Mouse (Mus musculus) Patski (cell line): ENCODE data around the gene Ccdc157. TPM values are rescaled to one million over a fixed set of nuclear protein-coding genes. Genes with fewer than 3 reads are reported as not detected.
A peak's percentile ranks its signal among the peaks of the same experiment; 100 is the strongest.
"Not testable (repeated sequence)": the region's sequence is repeated elsewhere in the genome, so short reads cannot be mapped to it uniquely, and the experiment has no call there.

ENCODE experiments used
- ATAC-seq: fragments of 100-300 bp; one replicate; pipeline ENCODE4 v1.8.0; 2021
- CTCF ChIA-PET: fragments of 350-600 bp; sonication (Branson Sonifier 250); formaldehyde crosslinking; loops from one replicate; lab custom pipeline; 2022; ENCODE audit warnings: inconsistent platforms; lab: Charles Lee
- POLR2A ChIA-PET: fragments of 350-600 bp; sonication (Branson Sonifier 250); formaldehyde crosslinking; loops from one replicate; lab custom pipeline; 2022; ENCODE audit warnings: antibody characterized with exemption, inconsistent platforms; lab: Charles Lee
- DNase-seq: peaks from one replicate; pipeline ENCODE4 v3.0.0-alpha.2; 2011; ENCODE audit warnings: low read depth, low spot score
- H3K27me3 ChIP-seq: fragments of 371-371 bp; one replicate; pipeline ENCODE4 v1.5.1; 2021
- CTCF ChIP-seq: fragments of 100-300 bp; IDR thresholded peaks from one replicate; pipeline ENCODE4 v1.5.1; 2021
- in situ Hi-C: fragments of 300-500 bp; cut with MboI; formaldehyde crosslinking; loops from 3 replicates; pipeline ENCODE4 v1.11.1; 2018; ENCODE audit warnings: low pct_unique_long_range_greater_than_20kb, mixed read lengths
- polyA plus RNA-seq: library from polyadenylated mRNA; unstranded; gene quantifications from one replicate; pipeline ENCODE4 v1.2.3, GENCODE M21; 2021

The Ccdc157 gene
- polyA plus RNA-seq, 1 experiment from 2014 or later = 17.3 TPM

GRCm38 (mm10) chr11:4197691-4198090 is 37.6 kb upstream of the Ccdc157 start:
- DNase-seq = peak; percentile 93
- in situ Hi-C loops = no loop called here
- TF ChIP-seq CTCF = no peak
- POLR2A ChIA-PET = interaction anchor here (0.6 kb wide), 1 partner anchor 99 kb away, joined by 3 read pairs; no protein-coding TSS in a partner anchor
- CTCF ChIA-PET = interaction anchor here (1.5 kb wide), 1 partner anchor 61 kb away, joined by 4 read pairs; no protein-coding TSS in a partner anchor
- ATAC-seq = peak; percentile 80
- no peaks in the 10 kb centered on the region for H3K27me3 ChIP-seq

GRCm38 (mm10) chr11:4196636-4197035 is 36.5 kb upstream of the Ccdc157 start:
- ATAC-seq (no peak), DNase-seq (no peak)
- CTCF ChIA-PET = interaction anchor here (1.1 to 1.6 kb wide), 6 partner anchors 10 to 36 kb away, joined by 3 to 6 read pairs (median 4); partner anchors contain the start of gene Tbc1d10a

GRCm38 (mm10) chr11:4195597-4196031 is 35.5 kb upstream of the Ccdc157 start:
- CTCF ChIA-PET = interaction anchor here (1.5 to 1.6 kb wide), 5 partner anchors 9 to 35 kb away, joined by 3 to 6 read pairs (median 4); partner anchors contain the start of gene Tbc1d10a
- in situ Hi-C loops = no loop called here
- POLR2A ChIA-PET = interaction anchor here (1.9 kb wide), 1 partner anchor 8 kb away, joined by 6 read pairs; the partner anchor contains the start of gene Tbc1d10a
- no peak for TF ChIP-seq CTCF
- DNase-seq = no peak
- ATAC-seq = peak; percentile 22
- H3K27me3 ChIP-seq = no peaks in the 10 kb centered on the region

More at GRCm38 (mm10) chr11:4196636-4197035, 36.5 kb upstream of the Ccdc157 start:
- POLR2A ChIA-PET = interaction anchor here (0.9 to 1.9 kb wide), 2 partner anchors 9 kb away, joined by 3 to 6 read pairs; partner anchors contain the start of gene Tbc1d10a
- in situ Hi-C loops = no loop called here
- H3K27me3 ChIP-seq = no peaks in the 10 kb centered on the region
- no peak for TF ChIP-seq CTCF

GRCm38 (mm10) chr11:4193420-4193819 is 33.3 kb upstream of the Ccdc157 start:
- no peak for TF ChIP-seq CTCF

GRCm38 (mm10) chr11:4192757-4193156 is 32.7 kb upstream of the Ccdc157 start:
- TF ChIP-seq CTCF = no peak
- CTCF ChIA-PET = interaction anchor here (1.4 to 2.3 kb wide), 2 partner anchors 9 to 18 kb away, joined by 6 to 11 read pairs; no protein-coding TSS in a partner anchor
- ATAC-seq = no peak
- no peak for DNase-seq
- H3K27me3 ChIP-seq = no peaks in the 10 kb centered on the region
- in situ Hi-C loops = no loop called here
- POLR2A ChIA-PET = interaction anchor here (0.6 to 1.9 kb wide), 3 partner anchors 12 to 58 kb away, joined by 3 to 4 read pairs (median 4); no protein-coding TSS in a partner anchor

More at GRCm38 (mm10) chr11:4193420-4193819, 33.3 kb upstream of the Ccdc157 start:
- in situ Hi-C loops = no loop called here
- CTCF ChIA-PET = interaction anchor here (1.4 to 2.3 kb wide), 3 partner anchors 9 to 26 kb away, joined by 5 to 11 read pairs (median 6); no protein-coding TSS in a partner anchor
- no peaks in the 10 kb centered on the region for H3K27me3 ChIP-seq
- POLR2A ChIA-PET = interaction anchor here (0.6 to 1.9 kb wide), 3 partner anchors 11 to 74 kb away, joined by 3 to 4 read pairs (median 3); no protein-coding TSS in a partner anchor
- DNase-seq (no peak), ATAC-seq (no peak)

- POLR2A ChIA-PET = interaction anchor here (1.0 to 1.6 kb wide), 3 partner anchors 10 to 26 kb away, joined by 4 to 5 read pairs (median 4); no protein-coding TSS in a partner anchor
- no peak for DNase-seq
- in situ Hi-C loops = no loop called here
Measured at GRCm38 (mm10) chr11:4190677-4191076, 30.6 kb upstream of the Ccdc157 start.

GRCm38 (mm10) chr11:4189182-4189581 is 29.1 kb upstream of the Ccdc157 start:
- DNase-seq (no peak), ATAC-seq (no peak)
- no peaks in the 10 kb centered on the region for H3K27me3 ChIP-seq
- TF ChIP-seq CTCF = no peak
- ChIA-PET POLR2A (interaction anchor here (1.4 kb wide), 1 partner anchor 13 kb away, joined by 6 read pairs; no protein-coding TSS in a partner anchor), CTCF (no interaction called here)
- in situ Hi-C loops = no loop called here

More at GRCm38 (mm10) chr11:4190677-4191076, 30.6 kb upstream of the Ccdc157 start:
- no peak for TF ChIP-seq CTCF
- peak; percentile 32 for ATAC-seq
- H3K27me3 ChIP-seq = no peaks in the 10 kb centered on the region
- CTCF ChIA-PET = interaction anchor here (0.9 to 1.9 kb wide), 5 partner anchors 10 to 29 kb away, joined by 3 to 5 read pairs (median 4); no protein-coding TSS in a partner anchor

- TF ChIP-seq CTCF = no peak
- ATAC-seq (no peak), DNase-seq (no peak)
- CTCF ChIA-PET = interaction anchor here (0.9 to 2.1 kb wide), 8 partner anchors 8 to 72 kb away, joined by 3 to 9 read pairs (median 4); no protein-coding TSS in a partner anchor
- in situ Hi-C loops = no loop called here
- POLR2A ChIA-PET = interaction anchor here (0.9 to 2.0 kb wide), 4 partner anchors 9 to 32 kb away, joined by 4 to 6 read pairs (median 4); no protein-coding TSS in a partner anchor
- no peaks in the 10 kb centered on the region for H3K27me3 ChIP-seq
Measured at GRCm38 (mm10) chr11:4187318-4187700, 27.2 kb upstream of the Ccdc157 start.

GRCm38 (mm10) chr11:4186486-4187317 is 26.6 kb upstream of the Ccdc157 start, which contains the start of gene Tbc1d10a:
Tbc1d10a (plus strand) TSS chr11:4186789.
- ChIA-PET CTCF (interaction anchor here (0.9 to 2.1 kb wide), 8 partner anchors 9 to 72 kb away, joined by 3 to 9 read pairs (median 4); no protein-coding TSS in a partner anchor), POLR2A (interaction anchor here (0.9 to 2.0 kb wide), 6 partner anchors 10 to 100 kb away, joined by 3 to 6 read pairs (median 4); no protein-coding TSS in a partner anchor)
- in situ Hi-C loops = no loop called here
- no peaks in the 10 kb centered on the region for H3K27me3 ChIP-seq
- peak; percentile 85 for ATAC-seq
- TF ChIP-seq CTCF = no peak
- peak; percentile 83 for DNase-seq

GRCm38 (mm10) chr11:4185480-4185879 is 25.4 kb upstream of the Ccdc157 start:
- H3K27me3 ChIP-seq, ATAC-seq, DNase-seq, in situ Hi-C loops: not testable (repeated sequence)
- POLR2A ChIA-PET = interaction anchor here (0.6 to 1.0 kb wide), 3 partner anchors 28 to 234 kb away, joined by 3 read pairs; no protein-coding TSS in a partner anchor
- CTCF ChIA-PET = interaction anchor here (1.6 to 2.1 kb wide), 2 partner anchors 21 to 34 kb away, joined by 6 to 9 read pairs; no protein-coding TSS in a partner anchor
